Mouse (Mus musculus) embryonic fibroblast, embryonic 13.5 days (primary cell): Measurements from ENCODE around the gene Tmem262. TPM values are rescaled to one million over a fixed set of nuclear protein-coding genes. Genes with fewer than 3 reads are reported as not detected.

Experiments
- H3K27ac ChIP-seq: 2 replicates; pipeline ENCODE4 v1.5.1; 2012; ENCODE audit warnings: low read length, control low read depth, inconsistent platforms; ENCODE audit not compliant: insufficient read depth
- H3K4me1 ChIP-seq: 2 replicates; pipeline ENCODE4 v1.6.1; 2011; ENCODE audit warnings: low read length; ENCODE audit not compliant: control insufficient read depth, insufficient read depth
- H3K4me3 ChIP-seq: 2 replicates; pipeline ENCODE4 v1.5.1; 2011; ENCODE audit warnings: mild to moderate bottlenecking, control low read depth, low read length; ENCODE audit not compliant: insufficient read depth
- CTCF ChIP-seq: IDR thresholded peaks from 2 replicates; pipeline ENCODE4 v1.5.1; 2011; ENCODE audit warnings: mild to moderate bottlenecking, control low read depth, low read length, moderate library complexity, borderline replicate concordance; ENCODE audit not compliant: insufficient read depth
- POLR2A ChIP-seq: IDR thresholded peaks from 2 replicates; pipeline ENCODE4 v1.6.1; 2011; ENCODE audit warnings: low read depth, mild to moderate bottlenecking, control low read depth, low read length, moderate library complexity
- polyA plus RNA-seq: library from polyadenylated mRNA; stranded (reverse); fragments of >200 nt; gene quantifications from 2 replicates; pipeline ENCODE4 v1.2.4, GENCODE M21; 2011; ENCODE audit warnings: low read depth; ENCODE audit not compliant: missing spikeins, insufficient read length

The Tmem262 gene
- polyA plus RNA-seq, 1 experiment, result not detected

GRCm38 (mm10) chr19:6058513-6058912 lies 21.3 kb upstream of the Tmem262 start:
- Histone ChIP-seq H3K4me1 (peaks cover 4% of the 10 kb centered on the region; the same call in 1 of the 2 replicates), H3K27ac (peak overlapping the region; percentile 44; the same call in 1 of the 2 replicates), H3K4me3 (peak overlapping the region; percentile 88)
- no peak; the same call in 1 of the 2 replicates for TF ChIP-seq POLR2A
- TF ChIP-seq CTCF, result no peak

GRCm38 (mm10) chr19:6058966-6059365 lies 20.9 kb upstream of the Tmem262 start:
- Histone ChIP-seq H3K4me3 (peak overlapping the region; percentile 88), H3K27ac (0 out of 2 replicates have a peak overlapping the region, but pooled peaks have one; percentile 44)
- TF ChIP-seq CTCF, result no peak
- TF ChIP-seq POLR2A, result no peak

GRCm38 (mm10) chr19:6061021-6061533 lies 18.8 kb upstream of the Tmem262 start, which contains the start of gene Znhit2:
Gene Znhit2 (plus strand): TSS chr19:6061192.
- TF ChIP-seq CTCF (no peak), POLR2A (peak; percentile 68)
- Histone ChIP-seq H3K27ac (peak within 1 kb of the TSS; percentile 84), H3K4me3 (peak within 1 kb of the TSS; percentile 60), H3K4me1 (peaks cover 4% of the 10 kb centered on the region; the same call in 1 of the 2 replicates)

More at GRCm38 (mm10) chr19:6058966-6059365, 20.9 kb upstream of the Tmem262 start:
- H3K4me1 ChIP-seq, result peaks cover 4% of the 10 kb centered on the region; the same call in 1 of the 2 replicates

GRCm38 (mm10) chr19:6061641-6062302 lies 18.1 kb upstream of the Tmem262 start:
- Histone ChIP-seq H3K27ac (peak overlapping the region; percentile 82), H3K4me3 (peak overlapping the region; percentile 60), H3K4me1 (peaks cover 4% of the 10 kb centered on the region; the same call in 1 of the 2 replicates)
- TF ChIP-seq POLR2A, result peak; percentile 46; the same call in 1 of the 2 replicates
- TF ChIP-seq CTCF, result no peak

GRCm38 (mm10) chr19:6062418-6062817 lies 17.4 kb upstream of the Tmem262 start:
- Histone ChIP-seq H3K27ac (no peak overlapping the region), H3K4me1 (peaks cover 4% of the 10 kb centered on the region; the same call in 1 of the 2 replicates), H3K4me3 (peak overlapping the region; percentile 60)
- no peak for TF ChIP-seq CTCF
- TF ChIP-seq POLR2A, result 0 out of 2 replicates have a peak, but pooled peaks have one; percentile 4

- H3K4me3 ChIP-seq, result no peak overlapping the region
- no peak; the same call in 1 of the 2 replicates for TF ChIP-seq POLR2A
- TF ChIP-seq CTCF, result no peak
- H3K4me1 ChIP-seq, result peaks cover 4% of the 10 kb centered on the region; the same call in 1 of the 2 replicates
- no peak overlapping the region for H3K27ac ChIP-seq
Observed at GRCm38 (mm10) chr19:6063081-6063480, 16.8 kb upstream of the Tmem262 start.

GRCm38 (mm10) chr19:6066571-6066970 lies 13.3 kb upstream of the Tmem262 start:
- Histone ChIP-seq H3K4me3 (peak overlapping the region; percentile 56), H3K4me1 (no peaks in the 10 kb centered on the region), H3K27ac (no peak overlapping the region)
- TF ChIP-seq CTCF (no peak), POLR2A (no peak)

- H3K4me1 ChIP-seq, result no peaks in the 10 kb centered on the region
- peak overlapping the region; percentile 56 for H3K4me3 ChIP-seq
- TF ChIP-seq CTCF (peak; percentile 91), POLR2A (no peak)
Observed at GRCm38 (mm10) chr19:6067011-6067723, 12.7 kb upstream of the Tmem262 start.

GRCm38 (mm10) chr19:6067724-6068415 lies 12.0 kb upstream of the Tmem262 start, which contains the start of gene Tm7sf2:
Gene Tm7sf2 (minus strand): TSS chr19:6068373.
- TF ChIP-seq POLR2A, result peak; percentile 70
- TF ChIP-seq CTCF, result no peak
- no peaks in the 10 kb centered on the region for H3K4me1 ChIP-seq
- H3K27ac ChIP-seq, result 0 out of 2 replicates have a peak within 1 kb of the TSS, but pooled peaks have one; percentile 1
- peak within 1 kb of the TSS; percentile 56 for H3K4me3 ChIP-seq

More at GRCm38 (mm10) chr19:6067011-6067723, 12.7 kb upstream of the Tmem262 start:
- 0 out of 2 replicates have a peak overlapping the region, but pooled peaks have one; percentile 1 for H3K27ac ChIP-seq
